Mouse (Mus musculus): Measurements from ENCODE around the gene Tpcn1.

- no peak for TF ChIP-seq CTCF (IDR thresholded peaks at IDR 0.05; ENCODE audit: low read depth, low read length)
- no peak for TF ChIP-seq POLR2A (IDR thresholded peaks at IDR 0.05; ENCODE audit: borderline replicate concordance, low read depth, low read length)
Observed at GRCm38 (mm10) chr5:120497071-120497470, 91.4 kb downstream of the Tpcn1 start.
